26 mouse cellular contexts compared by ENCODE assay signal in the genomic region with DNA sequence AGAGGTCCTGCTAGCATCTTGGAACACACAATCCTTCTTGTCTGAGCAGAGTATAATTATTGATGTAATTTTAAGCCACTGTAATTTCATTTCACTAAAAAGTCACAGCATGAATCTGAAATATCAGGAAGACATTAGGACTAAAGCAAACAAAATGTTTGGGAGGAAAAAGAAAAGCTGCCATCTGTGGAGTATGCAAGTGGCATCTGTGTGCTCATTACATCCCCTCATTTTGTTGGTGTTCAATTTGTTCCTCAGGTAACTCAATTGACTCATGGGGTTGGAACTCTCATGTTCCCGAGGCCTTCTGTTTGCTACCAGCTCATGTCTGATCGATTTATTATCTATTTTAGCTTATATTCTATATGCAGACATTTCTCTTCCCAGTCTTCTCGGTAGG. TPM values are rescaled to one million over a fixed set of nuclear protein-coding genes. Genes with fewer than 3 reads are reported as not detected.
DNase-seq lines count a peak whose midpoint lies in the region; ATAC-seq and TF ChIP-seq lines count a peak whose summit lies in the region.
"Had no signal": no experiment of that assay in that cellular context is flagged by ENCODE, and none has a peak within 500 bp of the region (broad histone marks: within the 10 kb centered on the region; RNA-seq: fewer than 3 reads in every experiment).

No protein-coding gene starts in this region.

- H3K9ac ChIP-seq in forebrain, postnatal 0 days, result no peak overlapping the region
- H3K9ac ChIP-seq in forebrain, embryonic 12.5 days, result no peak overlapping the region
- no peak overlapping the region for H3K9ac ChIP-seq in stomach, postnatal 0 days (ENCODE audit: low read length)
- H3K9ac ChIP-seq: embryonic facial prominence, embryonic 12.5 days; embryonic facial prominence, embryonic 15.5 days; forebrain, embryonic 15.5 days; heart, embryonic 13.5 days; hindbrain, embryonic 12.5 days; hindbrain, embryonic 15.5 days had no signal

- no peak overlapping the region for H3K4me2 ChIP-seq in forebrain, postnatal 0 days (ENCODE audit: low read depth)
- no peak overlapping the region for H3K4me2 ChIP-seq in forebrain, embryonic 12.5 days
- H3K4me2 ChIP-seq in stomach, postnatal 0 days (replicated peaks; ENCODE audit: low read depth), result no peak overlapping the region
- H3K4me2 ChIP-seq: embryonic facial prominence, embryonic 12.5 days; embryonic facial prominence, embryonic 15.5 days; forebrain, embryonic 15.5 days; heart, embryonic 13.5 days; hindbrain, embryonic 12.5 days; hindbrain, embryonic 15.5 days had no signal

- no peaks in the 10 kb centered on the region for H3K36me3 ChIP-seq in forebrain, postnatal 0 days (ENCODE audit: insufficient read depth)
- no peaks in the 10 kb centered on the region for H3K36me3 ChIP-seq in forebrain, embryonic 12.5 days (replicated peaks)
- H3K36me3 ChIP-seq in stomach, postnatal 0 days (ENCODE audit: control insufficient read depth, insufficient read depth, low read length), result no peaks in the 10 kb centered on the region
- H3K36me3 ChIP-seq: embryonic facial prominence, embryonic 12.5 days; embryonic facial prominence, embryonic 15.5 days; forebrain, embryonic 15.5 days; heart, embryonic 10.5 days; heart, embryonic 13.5 days; hindbrain, embryonic 12.5 days; hindbrain, embryonic 15.5 days had no signal

- TF ChIP-seq CTCF in forebrain, postnatal 0 days (IDR thresholded peaks at IDR 0.05; ENCODE audit: low read depth), result no peak
- no peak for TF ChIP-seq CTCF in stomach, postnatal 0 days (IDR thresholded peaks at IDR 0.05; ENCODE audit: low read depth)

- TF ChIP-seq EP300 in stomach, postnatal 0 days (optimal IDR thresholded peaks at IDR 0.05), result no peak

- DNase-seq in forebrain, postnatal 0 days, result no peak
- DNase-seq in brain, adult 2 months (ENCODE audit: low read depth, low spot score), result peak; percentile 53
- DNase-seq in layer of hippocampus, adult 9-10 months (ENCODE audit: low spot score), result peak; percentile 35
- DNase-seq in telencephalon, adult 2 months (ENCODE audit: low read depth, low spot score), result peak; percentile 27
- DNase-seq in stomach, postnatal 0 days (ENCODE audit: low spot score), result no peak
- no peak for DNase-seq in left cerebral cortex, adult 8-10 months (ENCODE audit: low spot score in 2 of 2)
- DNase-seq: adrenal gland, postnatal 10 days; adrenal gland, postnatal 36 days; cerebellum, adult 11 months; cerebellum, adult 2 months; cerebellum, adult 9-11 months; cerebellum, postnatal 25 days; gastrocnemius, postnatal 10 days; gastrocnemius, postnatal 36 days; heart, adult 2 months; heart, postnatal 14 days; heart, postnatal 4 days had no signal

- H3K27me3 ChIP-seq in forebrain, postnatal 0 days (ENCODE audit: insufficient read depth, low read length), result no peaks in the 10 kb centered on the region
- no peaks in the 10 kb centered on the region for H3K27me3 ChIP-seq in forebrain, embryonic 12.5 days
- H3K27me3 ChIP-seq in stomach, postnatal 0 days (ENCODE audit: control insufficient read depth, insufficient read depth, low read length), result no peaks in the 10 kb centered on the region
- H3K27me3 ChIP-seq: embryonic facial prominence, embryonic 12.5 days; embryonic facial prominence, embryonic 15.5 days; forebrain, embryonic 15.5 days; heart, embryonic 13.5 days; hindbrain, embryonic 12.5 days; hindbrain, embryonic 15.5 days had no signal

- H3K9me3 ChIP-seq in forebrain, postnatal 0 days (ENCODE audit: low read length), result no peaks in the 10 kb centered on the region
- H3K9me3 ChIP-seq in forebrain, embryonic 12.5 days, result no peaks in the 10 kb centered on the region
- no peaks in the 10 kb centered on the region for H3K9me3 ChIP-seq in stomach, postnatal 0 days (ENCODE audit: control insufficient read depth, low read length)
- H3K9me3 ChIP-seq: embryonic facial prominence, embryonic 12.5 days; embryonic facial prominence, embryonic 15.5 days; forebrain, embryonic 15.5 days; heart, embryonic 10.5 days; heart, embryonic 13.5 days; hindbrain, embryonic 12.5 days; hindbrain, embryonic 15.5 days had no signal

- H3K4me1 ChIP-seq in forebrain, postnatal 0 days (ENCODE audit: insufficient read depth), result no peaks in the 10 kb centered on the region
- no peaks in the 10 kb centered on the region for H3K4me1 ChIP-seq in forebrain, embryonic 12.5 days
- no peaks in the 10 kb centered on the region for H3K4me1 ChIP-seq in stomach, postnatal 0 days (replicated peaks; ENCODE audit: control insufficient read depth, insufficient read depth)
- H3K4me1 ChIP-seq: embryonic facial prominence, embryonic 12.5 days; forebrain, embryonic 15.5 days; hindbrain, embryonic 12.5 days had no signal

- no peak overlapping the region for H3K4me3 ChIP-seq in forebrain, postnatal 0 days (ENCODE audit: low read depth, low read length)
- no peak overlapping the region for H3K4me3 ChIP-seq in forebrain, embryonic 12.5 days (replicated peaks)
- H3K4me3 ChIP-seq in stomach, postnatal 0 days (ENCODE audit: low read depth, low read length), result no peak overlapping the region
- H3K4me3 ChIP-seq: embryonic facial prominence, embryonic 12.5 days; embryonic facial prominence, embryonic 15.5 days; forebrain, embryonic 15.5 days; heart, adult 2 months; heart, embryonic 10.5 days; heart, embryonic 13.5 days; hindbrain, embryonic 12.5 days; hindbrain, embryonic 15.5 days had no signal

- 76% methylated on average over 3 of the region's 3 CpGs for WGBS in forebrain, postnatal 0 days
- WGBS in forebrain, embryonic 12.5 days, result 87% methylated on average over 3 of the region's 3 CpGs
- 72% methylated on average over 3 of the region's 3 CpGs for WGBS in stomach, postnatal 0 days

- peak; percentile 14; the same call in 1 of the 2 replicates for ATAC-seq in forebrain, postnatal 0 days
- ATAC-seq in forebrain, embryonic 12.5 days (ENCODE audit: low FRiP score), result no peak
- no peak for ATAC-seq in stomach, postnatal 0 days (ENCODE audit: low FRiP score, low TSS enrichment)
- ATAC-seq: activated CD4-positive, CD25-positive, alpha-beta regulatory T cell, adult 4 months; forebrain, embryonic 15.5 days had no signal

- H3K27ac ChIP-seq in forebrain, postnatal 0 days (ENCODE audit: low read depth, low read length), result no peak overlapping the region
- no peak overlapping the region for H3K27ac ChIP-seq in forebrain, embryonic 12.5 days
- no peak overlapping the region for H3K27ac ChIP-seq in stomach, postnatal 0 days (replicated peaks)
- H3K27ac ChIP-seq: embryonic facial prominence, embryonic 12.5 days; embryonic facial prominence, embryonic 15.5 days; forebrain, embryonic 15.5 days; heart, adult 2 months; heart, embryonic 10.5 days; heart, embryonic 13.5 days; hindbrain, embryonic 12.5 days; hindbrain, embryonic 15.5 days had no signal

RNA-seq across cellular contexts. Expression of a gene that starts 28.0 kb away (rescaled TPM):
- 114 and 152 TPM in 2 replicates for total RNA-seq in forebrain, postnatal 0 days (2014; rRNA removed)
- polyA plus RNA-seq in forebrain, postnatal 0 days (2015; fragmentation: Nextera tagmentation; extraction: Ambion mirVana), result 59.0 and 82.3 TPM in 2 replicates
- polyA plus RNA-seq in forebrain, embryonic 12.5 days (2016; fragmentation: Nextera tagmentation; extraction: Ambion mirVana), result 81.1 and 92.2 TPM in 2 replicates
- polyA plus RNA-seq in stomach, postnatal 0 days (2015; fragmentation: Nextera tagmentation; extraction: Ambion mirVana), result 9.2 and 9.9 TPM in 2 replicates
- 10 to 100 TPM; 28.2 to 36.8 (median 30.9) TPM for total RNA-seq in left cerebral cortex, adult 8-10 months (2022)

Comparison
In these comparisons a context has a peak if more than half of its experiments do, and no peak if none do; other contexts are left out.
1. DNase-seq: peak in brain, adult 2 months (single experiment), layer of hippocampus, adult 9-10 months (single experiment) and telencephalon, adult 2 months (single experiment); none in forebrain, postnatal 0 days (single experiment), stomach, postnatal 0 days (single experiment) and left cerebral cortex, adult 8-10 months (0 of 2).